9 mouse cellular contexts compared by ENCODE assay signal in genomic region chr17:80887749-80888119, GRCm38 (mm10). TPM values are rescaled to one million over a fixed set of nuclear protein-coding genes. Genes with fewer than 3 reads are reported as not detected.
DNase-seq lines count a peak whose midpoint lies in the region; ATAC-seq and TF ChIP-seq lines count a peak whose summit lies in the region.
"Had no signal": no experiment of that assay in that cellular context is flagged by ENCODE, and none has a peak within 500 bp of the region (broad histone marks: within the 10 kb centered on the region; RNA-seq: fewer than 3 reads in every experiment).

No protein-coding gene starts in this region.

- no peak for TF ChIP-seq CTCF in cerebellum, adult 2 months (IDR thresholded peaks at IDR 0.05; ENCODE audit: borderline replicate concordance, insufficient read depth, low read depth, low read length)

- no peak for TF ChIP-seq POLR2A in cerebellum, adult 2 months (IDR thresholded peaks at IDR 0.05; ENCODE audit: borderline replicate concordance, insufficient read depth, low read length)

- H3K36me3 ChIP-seq in embryonic facial prominence, embryonic 14.5 days (ENCODE audit: control insufficient read depth, insufficient read depth, low read length): no peaks in the 10 kb centered on the region
- H3K36me3 ChIP-seq in heart, embryonic 13.5 days: no peaks in the 10 kb centered on the region
- H3K36me3 ChIP-seq in limb, embryonic 15.5 days: no peaks in the 10 kb centered on the region

- peak; percentile 57 for DNase-seq in adipocyte (ENCODE audit: low spot score)
- peak; percentile 59 for DNase-seq in embryonic facial prominence, embryonic 14.5 days (ENCODE audit: low spot score)
- DNase-seq in right cerebral cortex, postnatal 25 days: no peak
- no peak for DNase-seq in retina, embryonic 14.5 days (ENCODE audit: low spot score)
- DNase-seq in cerebellum, adult 18-20 months: no peak
- DNase-seq in cerebellum, adult 2 months: no peak

- 15% methylated on average over 8 of the region's 8 CpGs for WGBS in embryonic facial prominence, embryonic 14.5 days
- WGBS in heart, embryonic 13.5 days: 21% methylated on average over 8 of the region's 8 CpGs
- 4% methylated on average over 8 of the region's 8 CpGs for WGBS in limb, embryonic 15.5 days
- 70% methylated on average over 8 of the region's 8 CpGs for WGBS in cerebellum, adult 2 months

- H3K9ac ChIP-seq in embryonic facial prominence, embryonic 14.5 days (ENCODE audit: low read depth, low read length): 0 out of 2 replicates have a peak overlapping the region, but pooled peaks have one; percentile 27
- H3K9ac ChIP-seq in heart, embryonic 13.5 days: peak overlapping the region; percentile 65
- no peak overlapping the region for H3K9ac ChIP-seq in limb, embryonic 15.5 days

- peaks cover 34% of the 10 kb centered on the region for H3K4me1 ChIP-seq in embryonic facial prominence, embryonic 14.5 days (ENCODE audit: control insufficient read depth, insufficient read depth, low read length)
- peaks cover 53% of the 10 kb centered on the region for H3K4me1 ChIP-seq in heart, embryonic 13.5 days
- peaks cover 35% of the 10 kb centered on the region for H3K4me1 ChIP-seq in limb, embryonic 15.5 days
- peaks cover 11% of the 10 kb centered on the region; the same call in 1 of the 2 replicates for H3K4me1 ChIP-seq in cerebellum, adult 2 months (ENCODE audit: control insufficient read depth, insufficient read depth, low read length)

- H3K4me3 ChIP-seq in embryonic facial prominence, embryonic 14.5 days (ENCODE audit: low read depth, low read length): no peak overlapping the region
- no peak overlapping the region for H3K4me3 ChIP-seq in heart, embryonic 13.5 days
- H3K4me3 ChIP-seq in limb, embryonic 15.5 days: 0 out of 2 replicates have a peak overlapping the region, but pooled peaks have one; percentile 1
- H3K4me3 ChIP-seq in cerebellum, adult 2 months (replicated peaks; ENCODE audit: insufficient read depth, low read depth, low read length): no peak overlapping the region

- peak overlapping the region; percentile 75; the same call in 1 of the 2 replicates for H3K27ac ChIP-seq in embryonic facial prominence, embryonic 14.5 days (replicated peaks; ENCODE audit: low read depth, low read length)
- peak overlapping the region; percentile 79 for H3K27ac ChIP-seq in heart, embryonic 13.5 days (replicated peaks)
- H3K27ac ChIP-seq in limb, embryonic 15.5 days: peak overlapping the region; percentile 73
- no peak overlapping the region for H3K27ac ChIP-seq in cerebellum, adult 2 months (ENCODE audit: insufficient read depth, low read length)

- peak overlapping the region; percentile 44 for H3K4me2 ChIP-seq in embryonic facial prominence, embryonic 14.5 days (ENCODE audit: low read depth, low read length)
- peak overlapping the region; percentile 43 for H3K4me2 ChIP-seq in heart, embryonic 13.5 days
- peak overlapping the region; percentile 38 for H3K4me2 ChIP-seq in limb, embryonic 15.5 days
- H3K4me2 ChIP-seq: liver, embryonic 11.5 days had no signal

- no peaks in the 10 kb centered on the region for H3K9me3 ChIP-seq in embryonic facial prominence, embryonic 14.5 days (ENCODE audit: control insufficient read depth, low read length)
- H3K9me3 ChIP-seq in heart, embryonic 13.5 days: no peaks in the 10 kb centered on the region
- H3K9me3 ChIP-seq in limb, embryonic 15.5 days: no peaks in the 10 kb centered on the region

- ATAC-seq in embryonic facial prominence, embryonic 14.5 days (ENCODE audit: low read depth): peak; percentile 27; the same call in 1 of the 2 replicates
- no peak for ATAC-seq in heart, embryonic 13.5 days (ENCODE audit: extremely low read depth, insufficient number of reproducible peaks, low FRiP score, low TSS enrichment)
- ATAC-seq in limb, embryonic 15.5 days (ENCODE audit: insufficient number of reproducible peaks, low FRiP score, low TSS enrichment, low read depth): peak; percentile 20; the same call in 1 of the 2 replicates

- H3K27me3 ChIP-seq in embryonic facial prominence, embryonic 14.5 days (replicated peaks; ENCODE audit: control insufficient read depth, insufficient read depth, low read length): no peaks in the 10 kb centered on the region
- H3K27me3 ChIP-seq in heart, embryonic 13.5 days (replicated peaks): no peaks in the 10 kb centered on the region
- H3K27me3 ChIP-seq in limb, embryonic 15.5 days: no peaks in the 10 kb centered on the region
- H3K27me3 ChIP-seq in cerebellum, adult 2 months (ENCODE audit: control insufficient read depth, insufficient read depth, low read length): no peaks in the 10 kb centered on the region

RNA-seq across cellular contexts. Expression of gene Tmem178, which starts 56.7 kb away (rescaled TPM):
- polyA plus RNA-seq in embryonic facial prominence, embryonic 14.5 days (2014; fragmentation: Nextera tagmentation; extraction: Ambion mirVana): 4.5 and 6.4 TPM in 2 replicates
- polyA plus RNA-seq in heart, embryonic 13.5 days (2015; fragmentation: Nextera tagmentation; extraction: Ambion mirVana): 5.4 and 6.0 TPM in 2 replicates
- polyA plus RNA-seq in limb, embryonic 15.5 days (2015; fragmentation: Nextera tagmentation; extraction: Ambion mirVana): 6.4 and 7.0 TPM in 2 replicates
- polyA plus RNA-seq in cerebellum, adult 2 months (2012; rRNA removed): 128 and 146 TPM in 2 replicates

Comparison
In these comparisons a context has a peak if more than half of its experiments do, and no peak if none do; other contexts are left out.
1. DNase-seq: peak in adipocyte (single experiment) and embryonic facial prominence, embryonic 14.5 days (single experiment); none in right cerebral cortex, postnatal 25 days (single experiment), retina, embryonic 14.5 days (single experiment), cerebellum, adult 18-20 months (0 of 2) and cerebellum, adult 2 months (0 of 2).
2. RNA of gene Tmem178, which starts 56.7 kb away (polyA plus RNA-seq): 128 to 146 TPM in cerebellum, adult 2 months; 6.4 to 7.0 TPM in limb, embryonic 15.5 days, 5.4 to 6.0 TPM in heart, embryonic 13.5 days and 4.5 to 6.4 TPM in embryonic facial prominence, embryonic 14.5 days; every median in the first group is over 10 times any median in the second.
3. Peak in every context shown above with its lines, with median percentiles within 50 percentile points of each other: H3K4me2 ChIP-seq.